Mouse (Mus musculus) left cerebral cortex, postnatal 14 days (tissue): ENCODE measurements at regions not wholly inside any gene's neighbourhood (a gene's known extent, or its start where the extent isn't known, plus 50 kb on each side); places are given as distances from the start of the nearest gene placed in this dataset.

ENCODE experiments used
- DNase-seq, 2 experiments: peaks; one replicate each; pipeline ENCODE4 v3.0.0; 2021 to 2022; ENCODE audit warnings: low spot score in 2 of 2, mixed read lengths in 1 of 2
- intact Hi-C: fragments of 180-260 bp; cut with DNase I; formaldehyde crosslinking; loops from one replicate; pipeline ENCODE4 v1.15.1; 2025

GRCm38 (mm10) chr5:119047581-119047980 is 487.1 kb downstream of the Med13l start:
- intact Hi-C loops = no loop called here
- DNase-seq = no peak

GRCm38 (mm10) chr5:119052354-119052996 is 492.0 kb downstream of the Med13l start:
- no peak for DNase-seq
- intact Hi-C loops = no loop called here

DNA sequence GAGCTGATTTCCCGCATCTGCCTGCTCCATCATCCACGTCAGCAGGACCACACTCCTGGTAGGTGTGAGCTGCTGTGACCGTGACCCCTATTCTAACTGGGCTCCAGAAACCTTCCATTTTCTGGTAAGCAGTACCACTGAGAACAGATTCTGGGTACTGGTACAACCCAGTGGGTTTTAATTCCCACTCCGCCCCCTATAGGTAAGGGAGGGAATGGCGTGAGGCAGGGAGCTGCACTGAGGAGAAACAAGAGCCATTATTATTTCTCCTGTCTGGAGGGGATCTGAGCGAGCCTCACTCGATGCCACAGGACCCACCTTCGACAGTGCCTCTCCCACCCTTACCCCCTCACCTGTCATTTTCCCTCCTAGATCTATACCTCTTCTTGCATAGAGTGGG is 493.3 kb downstream of the Med13l start:
- intact Hi-C loops = no loop called here
- no peak for DNase-seq

GRCm38 (mm10) chr5:119054393-119054792 is 493.9 kb downstream of the Med13l start:
- intact Hi-C loops = no loop called here
- no peak for DNase-seq

GRCm38 (mm10) chr5:119055430-119055829 is 495.0 kb downstream of the Med13l start:
- DNase-seq = no peak
- intact Hi-C loops = no loop called here

- intact Hi-C loops = no loop called here
- no peak for DNase-seq
These were observed 497.3 kb downstream of the Med13l start for GRCm38 (mm10) chr5:119057813-119058212.

- peak in 1 of 2 experiments; percentile 4 for DNase-seq
- intact Hi-C loops = no loop called here
These were observed 497.9 kb downstream of the Med13l start for GRCm38 (mm10) chr5:119058231-119058851.

DNA sequence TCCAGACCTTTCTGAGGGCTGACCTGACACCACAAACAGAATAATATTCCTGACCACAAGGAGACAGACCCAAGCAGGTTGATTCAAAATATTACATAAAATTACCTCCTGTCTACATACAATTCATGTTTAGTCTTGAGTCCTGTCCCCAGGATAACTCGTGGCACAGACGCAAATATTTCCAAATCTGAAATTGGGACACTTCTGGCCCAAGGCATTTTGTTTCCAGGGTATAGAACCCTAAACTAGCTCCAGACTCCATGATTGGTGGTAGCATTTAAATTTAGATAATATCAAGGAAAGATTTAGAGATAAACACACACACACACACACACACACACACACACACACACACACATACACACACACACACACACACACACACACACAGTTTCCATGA is 498.7 kb downstream of the Med13l start:
- DNase-seq = no peak
- intact Hi-C loops = no loop called here

GRCm38 (mm10) chr5:119060886-119061285 is 500.4 kb downstream of the Med13l start:
- no peak for DNase-seq
- intact Hi-C loops = no loop called here

DNA sequence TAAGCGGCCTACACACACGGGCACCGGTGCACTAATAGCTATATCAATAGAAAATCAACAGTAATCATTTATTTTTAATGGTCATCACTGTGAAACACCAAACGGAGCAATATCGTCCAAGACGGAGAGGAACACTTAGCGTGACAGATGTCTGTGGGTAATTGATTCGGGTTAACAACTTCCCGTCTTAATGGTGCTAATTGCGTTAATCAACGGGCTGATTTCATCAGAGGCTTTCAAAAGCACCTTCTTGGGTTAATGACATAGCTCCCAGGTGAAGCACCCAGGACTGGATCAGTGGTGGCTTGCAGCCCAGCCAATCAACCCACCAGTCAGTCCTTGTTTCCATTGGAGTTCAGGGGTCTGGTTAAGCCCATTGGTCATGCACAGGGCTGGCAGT is 502.0 kb downstream of the Med13l start:
- DNase-seq = no peak
- intact Hi-C loops = no loop called here

- peak in 1 of 2 experiments; percentile 30 for DNase-seq
- intact Hi-C loops = no loop called here
These were observed 506.2 kb downstream of the Med13l start for GRCm38 (mm10) chr5:119066666-119067065.

- DNase-seq = no peak
- intact Hi-C loops = no loop called here
These were observed 509.4 kb downstream of the Med13l start for GRCm38 (mm10) chr5:119069765-119070333.

GRCm38 (mm10) chr5:119072712-119073111 is 512.2 kb downstream of the Med13l start:
- intact Hi-C loops = no loop called here
- no peak for DNase-seq

GRCm38 (mm10) chr5:119080747-119081146 is 520.3 kb downstream of the Med13l start:
- DNase-seq = no peak
- intact Hi-C loops = no loop called here

- intact Hi-C loops = no loop called here
- no peak for DNase-seq
These were observed 522.4 kb downstream of the Med13l start for GRCm38 (mm10) chr5:119082895-119083294.

GRCm38 (mm10) chr5:119097576-119098193 is 537.2 kb downstream of the Med13l start:
- DNase-seq = no peak

DNA sequence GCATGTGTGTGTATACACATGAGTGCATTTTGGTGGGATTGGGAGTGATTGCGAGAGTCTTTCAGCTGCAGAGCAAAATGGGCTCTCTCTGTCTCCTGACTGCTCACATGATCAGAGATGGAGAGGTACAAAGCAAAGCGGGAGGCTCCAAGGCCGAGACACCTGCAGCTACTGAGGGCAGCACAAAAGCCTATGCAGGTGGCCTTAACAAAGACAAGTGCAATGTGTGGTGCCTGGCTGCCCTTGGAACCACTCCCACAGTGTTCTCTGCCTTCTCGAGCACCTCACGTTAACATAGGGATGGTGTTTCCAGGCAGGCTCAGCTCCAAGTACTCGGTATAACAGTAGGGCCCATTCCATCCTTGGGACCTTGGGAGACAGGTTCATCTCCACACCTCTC is 539.3 kb downstream of the Med13l start:
- intact Hi-C loops = no loop called here
- no peak for DNase-seq

More at GRCm38 (mm10) chr5:119097576-119098193, 537.2 kb downstream of the Med13l start:
- intact Hi-C loops = no loop called here

DNA sequence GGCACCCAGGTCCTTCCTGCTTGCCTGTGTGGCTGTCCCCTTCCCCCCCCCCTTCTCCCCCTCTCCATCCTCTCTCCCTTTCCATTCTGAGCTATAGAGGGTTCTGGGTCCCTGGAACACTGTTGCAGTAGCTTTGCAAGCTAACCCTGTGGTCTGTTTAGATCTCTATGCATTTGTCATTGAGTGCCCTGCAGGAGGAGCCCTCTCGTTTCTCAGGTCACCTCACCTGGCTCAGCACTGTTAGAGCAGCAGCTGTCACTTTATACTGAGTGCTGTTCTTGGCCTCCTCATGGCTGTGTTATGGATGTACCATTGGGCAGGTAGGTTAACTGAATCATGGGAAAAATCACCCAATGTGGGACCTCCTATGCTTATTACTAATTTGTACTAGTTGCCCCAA is 543.0 kb downstream of the Med13l start:
- intact Hi-C loops = no loop called here

GRCm38 (mm10) chr5:119107898-119108297 is 547.4 kb downstream of the Med13l start:
- DNase-seq = no peak
- intact Hi-C loops = no loop called here

More for the DNA sequence above, 543.0 kb downstream of the Med13l start:
- no peak for DNase-seq

DNA sequence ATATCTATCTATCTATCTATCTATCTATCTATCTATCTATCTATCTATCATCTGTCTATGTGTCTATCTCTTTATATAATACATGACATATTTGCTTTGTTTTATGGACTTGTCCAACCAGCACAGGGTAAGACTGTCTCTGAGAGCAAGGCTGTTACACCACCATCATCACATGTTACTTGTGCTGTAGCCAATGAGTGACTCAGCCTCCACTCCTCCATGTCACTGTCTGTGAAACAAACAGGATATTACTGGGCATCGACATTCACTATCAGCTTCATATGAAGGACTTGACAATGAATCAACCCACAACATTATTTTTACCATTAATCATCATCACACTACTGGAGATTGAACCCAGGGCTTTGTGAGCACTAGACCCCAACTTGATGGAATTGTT is 549.0 kb downstream of the Med13l start:
- intact Hi-C loops = no loop called here
- no peak for DNase-seq

GRCm38 (mm10) chr5:119114074-119114473 is 553.6 kb downstream of the Med13l start:
- DNase-seq = no peak
- intact Hi-C loops = no loop called here
